18 mouse cellular contexts compared by ENCODE assay signal in genomic region chr3:117073399-117073798, GRCm38 (mm10).
DNase-seq lines count a peak whose midpoint lies in the region; ATAC-seq and TF ChIP-seq lines count a peak whose summit lies in the region.
"Had no signal": no experiment of that assay in that cellular context is flagged by ENCODE, and none has a peak within 500 bp of the region (broad histone marks: within the 10 kb centered on the region; RNA-seq: fewer than 3 reads in every experiment).

No protein-coding gene starts in this region.

- H3K4me1 ChIP-seq in kidney, postnatal 0 days (replicated peaks; ENCODE audit: insufficient read depth, low read length) = no peaks in the 10 kb centered on the region
- H3K4me1 ChIP-seq in embryonic fibroblast, embryonic 13.5 days (ENCODE audit: control insufficient read depth, insufficient read depth, low read length) = peaks cover 12% of the 10 kb centered on the region
- H3K4me1 ChIP-seq: embryonic facial prominence, embryonic 13.5 days; heart, embryonic 12.5 days; hindbrain, embryonic 10.5 days had no signal

- no peak for TF ChIP-seq POLR2A in embryonic fibroblast, embryonic 13.5 days (IDR thresholded peaks at IDR 0.05; ENCODE audit: low read depth, low read length)
- no peak for TF ChIP-seq POLR2A in myocyte (IDR thresholded peaks at IDR 0.05; ENCODE audit: insufficient read length, low read depth)

- H3K27ac ChIP-seq in kidney, postnatal 0 days = no peak overlapping the region
- peak overlapping the region; percentile 41; the same call in 1 of the 2 replicates for H3K27ac ChIP-seq in embryonic fibroblast, embryonic 13.5 days (ENCODE audit: insufficient read depth, low read length)
- H3K27ac ChIP-seq: embryonic facial prominence, embryonic 13.5 days; hindbrain, embryonic 10.5 days; hindbrain, embryonic 14.5 days had no signal

- 62% methylated on average over 4 of the region's 4 CpGs for WGBS in kidney, postnatal 0 days

- no peak for TF ChIP-seq CTCF in kidney, postnatal 0 days (IDR thresholded peaks at IDR 0.05; ENCODE audit: low read depth)
- TF ChIP-seq CTCF in C2C12 (IDR thresholded peaks at IDR 0.05; ENCODE audit: control insufficient read depth, insufficient read depth, insufficient read length) = no peak
- TF ChIP-seq CTCF in embryonic fibroblast, embryonic 13.5 days (IDR thresholded peaks at IDR 0.05; ENCODE audit: borderline replicate concordance, insufficient read depth, low read length) = no peak

- no peak overlapping the region for H3K4me3 ChIP-seq in kidney, postnatal 0 days (replicated peaks; ENCODE audit: low read depth, low read length)
- H3K4me3 ChIP-seq in C2C12 (ENCODE audit: insufficient read depth, poor library complexity, severe bottlenecking) = no peak overlapping the region
- H3K4me3 ChIP-seq in embryonic fibroblast, embryonic 13.5 days (ENCODE audit: insufficient read depth, low read length) = no peak overlapping the region
- H3K4me3 ChIP-seq in myocyte = no peak overlapping the region
- H3K4me3 ChIP-seq: embryonic facial prominence, embryonic 13.5 days; heart, embryonic 12.5 days; hindbrain, embryonic 10.5 days had no signal

- no peaks in the 10 kb centered on the region for H3K79me2 ChIP-seq in C2C12 (ENCODE audit: control insufficient read depth, insufficient read depth)
- no peaks in the 10 kb centered on the region for H3K79me2 ChIP-seq in myocyte (ENCODE audit: control insufficient read depth, insufficient read depth)

- no peaks in the 10 kb centered on the region for H3K79me3 ChIP-seq in C2C12 (ENCODE audit: low read depth)

- H3K27me3 ChIP-seq in kidney, postnatal 0 days (ENCODE audit: insufficient read depth, low read length) = no peaks in the 10 kb centered on the region
- H3K27me3 ChIP-seq in C2C12 (ENCODE audit: control insufficient read depth, insufficient read depth, insufficient read length) (no peaks in the 10 kb centered on the region), myocyte (ENCODE audit: control insufficient read depth, insufficient read depth, insufficient read length) (no peaks in the 10 kb centered on the region)
- H3K27me3 ChIP-seq: embryonic facial prominence, embryonic 13.5 days; heart, embryonic 12.5 days had no signal

- H3K4me2 ChIP-seq in kidney, postnatal 0 days (ENCODE audit: low read length) = no peak overlapping the region
- H3K4me2 ChIP-seq in myocyte (ENCODE audit: low read depth) = peak overlapping the region; percentile 33
- H3K4me2 ChIP-seq: embryonic facial prominence, embryonic 13.5 days; heart, embryonic 12.5 days; hindbrain, embryonic 14.5 days had no signal

- no peak overlapping the region for H3ac ChIP-seq in C2C12 (ENCODE audit: control insufficient read depth, insufficient read length, low read depth)
- no peak overlapping the region for H3ac ChIP-seq in myocyte (ENCODE audit: control insufficient read depth, insufficient read length)

- no peak for ATAC-seq in kidney, postnatal 0 days (replicated peaks; ENCODE audit: low FRiP score, low read depth)
- ATAC-seq: activated CD4-positive, CD25-positive, alpha-beta regulatory T cell, adult 4 months; forebrain, embryonic 16.5 days had no signal

- H3K9me3 ChIP-seq in kidney, postnatal 0 days (replicated peaks; ENCODE audit: low read length) = no peaks in the 10 kb centered on the region
- H3K9me3 ChIP-seq: embryonic facial prominence, embryonic 13.5 days; heart, embryonic 12.5 days; hindbrain, embryonic 10.5 days had no signal

- intact Hi-C loops in left cerebral cortex, postnatal 36 days (cut with DNase I) = no loop called here

- no peak overlapping the region for H3K9ac ChIP-seq in kidney, postnatal 0 days (ENCODE audit: low read depth, low read length)
- H3K9ac ChIP-seq: embryonic facial prominence, embryonic 13.5 days; heart, embryonic 12.5 days; hindbrain, embryonic 14.5 days had no signal

- no peaks in the 10 kb centered on the region for H3K36me3 ChIP-seq in kidney, postnatal 0 days (ENCODE audit: insufficient read depth, low read length)
- no peaks in the 10 kb centered on the region for H3K36me3 ChIP-seq in C2C12 (ENCODE audit: control insufficient read depth, insufficient read depth)
- no peaks in the 10 kb centered on the region for H3K36me3 ChIP-seq in myocyte (ENCODE audit: control insufficient read depth, insufficient read depth)
- H3K36me3 ChIP-seq: embryonic facial prominence, embryonic 13.5 days; heart, embryonic 12.5 days; hindbrain, embryonic 10.5 days had no signal

- DNase-seq in kidney, postnatal 0 days (ENCODE audit: low spot score) = peak; percentile 4
- no peak for DNase-seq in kidney, adult 9 months
- no peak for DNase-seq in left cerebral cortex, postnatal 36 days (ENCODE audit: low spot score in 2 of 2)
- DNase-seq in layer of hippocampus, adult 11-12 months (ENCODE audit: low spot score) = no peak
- DNase-seq: adrenal gland, postnatal 14 days; cerebellum, adult 11-12 months; cerebellum, adult 9-10 months; cerebellum, postnatal 36 days; gastrocnemius, postnatal 14 days had no signal

TF ChIP-seq in C2C12, 6 proteins besides CTCF, POLR2A, EP300 and RAD21:
- TF ChIP-seq USF1 (IDR thresholded peaks at IDR 0.05; ENCODE audit: low read depth) (no peak), MYOG (IDR thresholded peaks at IDR 0.05; ENCODE audit: control insufficient read depth, extremely low read depth, insufficient read length) (no peak), MYOD1 (IDR thresholded peaks at IDR 0.05; ENCODE audit: control insufficient read depth, insufficient read length, low read depth) (peak; percentile 69), MAX (IDR thresholded peaks at IDR 0.05) (no peak), FOSL1 (IDR thresholded peaks at IDR 0.05; ENCODE audit: insufficient read depth, low read length, poor library complexity, severe bottlenecking) (peak; percentile 21), CEBPB (IDR thresholded peaks at IDR 0.05; ENCODE audit: low read depth) (no peak)

TF ChIP-seq in myocyte, 11 proteins besides CTCF, POLR2A, EP300 and RAD21:
- peak in 2 of 3 experiments; percentile 1 to 34 for TF ChIP-seq MYOD1 (IDR thresholded peaks at IDR 0.05; ENCODE audit: control insufficient read depth in 1 of 3, insufficient read length in 2 of 3, low read depth in 2 of 3)
- TF ChIP-seq TCF3 (IDR thresholded peaks at IDR 0.05; ENCODE audit: insufficient read length, low read depth) = no peak
